Mouse (Mus musculus) right cerebral cortex, postnatal 4 days (tissue): ENCODE measurements at regions not wholly inside any gene's neighbourhood (a gene's known extent, or its start where the extent isn't known, plus 50 kb on each side); places are given as distances from the start of the nearest gene placed in this dataset.

Source experiments
- DNase-seq: peaks from one replicate; pipeline ENCODE4 v3.0.0-alpha.2; 2022

GRCm38 (mm10) chr7:129922291-129922690 is 330.6 kb downstream of the Wdr11 start:
- no peak for DNase-seq

- DNase-seq, result no peak
These were observed 345.1 kb downstream of the Wdr11 start for GRCm38 (mm10) chr7:129936731-129937130.

DNA sequence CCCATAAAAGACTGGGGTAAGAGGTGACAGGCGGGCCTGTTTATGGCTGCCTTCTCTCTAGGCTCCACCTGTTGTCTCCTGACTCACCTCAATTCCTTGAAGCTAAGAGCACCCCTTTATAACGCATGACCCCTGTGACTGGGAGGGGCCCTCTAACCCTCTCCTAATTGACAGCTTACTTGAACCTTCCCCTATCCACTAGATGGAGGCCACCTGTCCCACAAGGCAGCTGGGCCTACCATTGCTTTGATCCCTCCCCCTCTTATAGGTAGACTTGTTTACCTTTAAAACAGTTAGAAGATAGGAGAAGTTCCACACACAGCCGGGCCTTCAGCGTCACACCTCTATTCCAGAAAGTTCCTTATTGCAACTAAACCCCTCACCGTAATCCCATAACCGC is 346.1 kb downstream of the Wdr11 start:
- DNase-seq, result no peak

DNA sequence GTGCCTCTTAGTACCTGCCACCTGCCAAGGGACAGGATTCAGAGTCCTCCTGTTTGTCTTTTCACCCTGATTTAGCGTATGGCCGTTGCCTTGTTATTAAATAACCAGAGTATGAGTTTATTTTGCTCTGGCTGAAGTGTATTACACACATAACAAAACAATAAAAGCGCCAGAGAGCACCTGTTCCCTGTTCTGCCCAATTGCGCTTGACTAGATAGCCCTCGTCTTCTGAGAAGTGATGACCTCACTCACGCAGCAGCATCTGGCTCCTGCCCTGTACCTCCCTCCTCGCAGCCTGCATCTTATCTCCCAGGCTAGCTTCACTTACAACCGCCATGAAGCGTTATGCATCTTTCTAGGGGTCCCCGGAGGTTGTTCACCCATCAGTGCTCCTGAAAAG is 346.5 kb downstream of the Wdr11 start:
- DNase-seq, result no peak

DNA sequence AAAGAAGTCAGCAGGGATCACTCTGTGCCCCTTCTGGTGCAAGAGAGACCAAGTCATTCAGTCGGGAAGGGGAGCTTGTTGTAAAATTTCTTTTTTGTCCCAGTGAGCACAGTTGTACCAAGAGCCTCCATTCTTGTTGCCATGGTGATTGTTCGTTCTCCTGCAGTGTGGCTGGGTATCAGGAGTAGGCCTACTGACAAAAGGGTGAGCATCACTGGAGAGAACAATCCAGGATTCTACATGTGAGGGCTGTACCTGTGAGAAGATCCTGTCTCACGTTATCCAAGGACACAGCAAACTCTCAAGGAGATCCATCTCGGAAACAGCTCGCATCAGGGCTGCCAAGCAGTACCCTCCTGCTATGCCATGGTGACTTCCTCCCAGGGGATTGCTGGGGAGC is 347.6 kb downstream of the Wdr11 start:
- DNase-seq, result no peak

DNA sequence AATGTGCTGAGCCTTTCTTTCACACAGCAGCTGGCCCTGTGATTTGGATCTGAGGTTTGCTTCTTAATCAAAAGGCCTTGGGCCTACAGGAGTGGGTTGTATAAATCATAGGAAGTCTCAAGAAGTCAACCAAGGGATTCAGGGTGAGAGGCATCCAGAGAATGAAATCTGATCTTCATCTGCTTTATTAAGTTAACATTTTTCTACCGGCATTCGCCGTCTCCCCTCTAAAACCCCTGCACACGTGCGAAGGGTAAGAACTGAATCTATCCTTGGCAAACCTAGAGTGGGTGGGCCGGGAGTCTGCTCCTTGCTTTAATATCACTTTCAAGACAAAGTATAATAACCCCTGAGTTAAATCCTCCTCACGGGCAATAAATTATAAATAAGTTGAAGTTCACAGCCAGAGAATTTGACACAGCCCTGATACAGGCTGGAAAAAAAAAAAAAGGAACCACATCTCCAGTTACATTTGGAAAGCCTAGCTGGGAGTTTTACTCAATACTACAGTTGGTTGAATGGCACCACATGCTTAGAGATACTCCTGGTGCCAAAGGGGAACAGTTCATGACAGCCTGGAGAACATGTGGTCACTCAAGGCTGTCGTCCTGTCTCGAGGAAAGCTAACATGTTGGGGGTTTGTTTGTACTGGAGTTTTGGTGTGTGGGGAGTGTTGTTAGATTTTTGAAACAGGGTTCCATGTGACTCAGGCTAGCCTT is 349.8 kb downstream of the Wdr11 start:
- DNase-seq, result no peak

- no peak for DNase-seq
These were observed 357.0 kb downstream of the Wdr11 start for GRCm38 (mm10) chr7:129948613-129949110.

- DNase-seq, result no peak
These were observed 358.8 kb downstream of the Wdr11 start for GRCm38 (mm10) chr7:129950456-129950855.

GRCm38 (mm10) chr7:129958379-129958778 is 366.7 kb downstream of the Wdr11 start:
- no peak for DNase-seq

GRCm38 (mm10) chr7:129962575-129962974 is 370.9 kb downstream of the Wdr11 start:
- DNase-seq, result no peak

DNA sequence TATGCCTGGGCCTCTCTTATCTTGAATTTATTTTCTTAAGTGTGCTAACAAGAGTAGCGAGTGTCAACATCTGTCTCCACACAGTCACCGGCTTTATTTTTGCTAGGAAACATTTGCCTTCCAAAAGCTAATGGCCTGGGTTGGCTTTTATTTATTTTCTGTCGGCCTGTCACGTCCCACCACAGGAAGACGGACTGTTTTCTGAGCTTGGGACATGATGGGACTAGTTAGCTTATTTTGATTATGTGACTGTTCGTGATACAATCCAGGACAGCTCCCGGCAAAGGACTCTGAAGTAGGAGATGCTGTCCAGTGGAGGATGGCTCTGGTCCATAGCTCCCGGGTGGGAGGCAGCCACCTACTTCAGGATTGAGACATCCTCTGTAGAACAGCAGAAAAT is 372.5 kb downstream of the Wdr11 start:
- DNase-seq, result no peak

DNA sequence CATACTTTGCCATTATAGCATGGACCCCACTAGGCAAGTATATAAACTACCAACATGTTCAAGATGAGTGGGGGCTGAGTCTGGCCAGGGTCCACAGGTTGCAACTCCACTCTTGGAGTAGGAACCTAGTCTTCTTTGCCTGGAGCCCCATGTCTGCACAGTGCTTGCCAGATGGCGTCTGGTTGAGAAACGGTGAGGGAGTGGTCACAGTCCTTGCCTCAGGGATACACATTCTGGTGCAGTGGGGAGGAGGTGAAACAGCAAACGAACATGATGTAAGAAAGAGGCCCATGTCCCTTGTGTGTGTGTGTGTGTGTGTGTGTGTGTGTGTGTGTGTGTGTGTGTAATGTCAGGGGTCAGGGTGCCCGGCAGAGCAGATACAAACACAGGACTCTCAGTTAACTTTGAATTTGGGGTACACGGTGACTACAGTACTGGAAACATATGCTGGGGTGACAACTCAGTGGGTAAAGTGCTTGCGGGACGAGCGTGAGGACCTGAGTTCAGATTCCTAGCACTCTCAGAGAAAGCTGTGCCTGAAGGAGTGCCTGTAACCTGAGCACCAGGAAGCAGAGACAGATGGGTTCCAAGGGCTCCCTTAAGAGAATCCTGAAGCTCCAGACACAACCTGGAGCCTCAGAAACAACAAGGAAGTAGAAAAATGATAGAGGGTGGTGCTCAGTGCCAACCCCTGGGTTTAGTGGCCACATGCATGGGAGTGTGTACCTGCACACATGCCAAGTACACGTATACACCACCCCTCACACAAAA is 373.8 kb downstream of the Wdr11 start:
- DNase-seq, result no peak

GRCm38 (mm10) chr7:129966771-129967170 is 375.1 kb downstream of the Wdr11 start:
- no peak for DNase-seq

DNA sequence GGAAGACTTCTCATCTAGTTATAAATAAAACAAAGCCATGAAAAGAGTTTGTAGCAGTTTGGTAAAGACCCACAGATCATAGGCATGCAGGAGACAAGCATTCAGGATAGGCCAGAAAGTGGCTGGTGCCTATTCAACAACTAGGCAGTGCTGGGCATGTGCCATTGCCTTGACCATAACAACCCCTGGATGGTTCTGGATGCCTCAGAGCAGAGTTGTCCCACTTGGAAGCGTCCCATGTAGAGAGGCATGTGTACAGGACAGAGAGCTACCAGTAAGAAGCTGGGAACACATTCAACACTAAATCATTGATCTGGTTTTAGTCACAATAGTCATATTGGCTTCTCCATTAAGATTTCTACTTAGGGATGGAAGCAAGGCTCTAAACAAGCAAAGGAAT is 378.5 kb downstream of the Wdr11 start:
- no peak for DNase-seq

DNA sequence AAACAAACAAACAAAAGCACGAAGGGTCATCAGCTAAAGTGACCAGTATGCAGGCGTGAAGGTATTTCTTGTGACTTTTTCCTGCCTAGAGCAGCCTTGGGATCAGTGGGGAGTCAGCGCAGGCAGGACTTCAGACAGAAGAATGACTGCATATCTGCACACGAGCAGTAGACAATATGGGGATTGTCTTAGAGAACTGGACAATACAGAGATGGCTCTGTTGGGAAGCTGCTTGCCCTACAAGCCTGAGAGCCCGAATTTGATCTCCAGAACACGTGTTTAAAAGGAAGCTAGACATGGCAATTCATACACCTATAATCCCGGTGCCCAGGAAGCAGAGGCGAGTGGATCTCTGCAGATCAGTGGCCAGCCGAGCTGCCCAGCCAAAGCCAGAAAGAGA is 382.5 kb downstream of the Wdr11 start:
- DNase-seq, result no peak

- DNase-seq, result no peak
These were observed 383.2 kb downstream of the Wdr11 start for GRCm38 (mm10) chr7:129974837-129975236.

GRCm38 (mm10) chr7:129975781-129976514 is 384.3 kb downstream of the Wdr11 start:
- DNase-seq, result no peak

DNA sequence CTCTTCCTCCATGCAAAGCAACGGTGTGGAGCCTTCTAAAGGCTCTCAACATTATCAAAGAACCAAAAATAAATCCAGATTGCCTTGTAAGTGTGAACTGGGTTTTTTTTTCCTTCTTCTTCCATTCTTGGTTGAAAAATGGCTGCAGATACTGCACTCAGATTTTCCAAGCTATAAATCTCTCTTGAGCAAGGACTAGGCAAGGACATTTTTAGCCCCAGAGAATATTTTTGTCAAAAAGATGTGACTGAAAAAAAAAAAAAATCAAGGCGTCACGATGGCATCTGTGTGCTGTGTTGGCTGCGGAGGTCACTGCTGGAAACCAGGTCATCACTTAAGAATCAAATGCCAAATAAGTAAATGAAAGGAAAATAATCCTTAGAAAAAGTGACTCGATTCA is 386.9 kb downstream of the Wdr11 start:
- no peak for DNase-seq

- DNase-seq, result no peak
These were observed 387.7 kb downstream of the Wdr11 start for GRCm38 (mm10) chr7:129979337-129979736.

DNA sequence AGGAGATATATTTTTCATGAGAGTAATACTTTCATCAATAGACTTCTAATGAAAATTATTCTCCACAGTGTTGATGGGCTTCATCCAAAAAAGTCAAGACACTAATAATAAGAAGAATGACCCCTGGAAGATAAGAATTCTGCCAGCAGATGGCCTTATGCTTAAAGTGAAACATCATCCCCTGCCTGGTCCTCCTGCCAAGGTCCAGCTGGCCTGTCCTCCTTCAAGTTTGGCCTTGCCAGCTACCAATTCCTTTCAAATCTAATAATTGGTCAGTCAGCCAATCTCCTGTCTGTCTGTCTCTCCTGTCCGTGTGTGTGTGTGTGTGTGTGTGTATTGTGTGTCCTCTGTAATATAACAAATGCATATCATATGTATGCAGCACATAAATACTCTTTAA is 388.8 kb downstream of the Wdr11 start:
- DNase-seq, result no peak

- DNase-seq, result no peak
These were observed 390.7 kb downstream of the Wdr11 start for GRCm38 (mm10) chr7:129982411-129982810.

DNA sequence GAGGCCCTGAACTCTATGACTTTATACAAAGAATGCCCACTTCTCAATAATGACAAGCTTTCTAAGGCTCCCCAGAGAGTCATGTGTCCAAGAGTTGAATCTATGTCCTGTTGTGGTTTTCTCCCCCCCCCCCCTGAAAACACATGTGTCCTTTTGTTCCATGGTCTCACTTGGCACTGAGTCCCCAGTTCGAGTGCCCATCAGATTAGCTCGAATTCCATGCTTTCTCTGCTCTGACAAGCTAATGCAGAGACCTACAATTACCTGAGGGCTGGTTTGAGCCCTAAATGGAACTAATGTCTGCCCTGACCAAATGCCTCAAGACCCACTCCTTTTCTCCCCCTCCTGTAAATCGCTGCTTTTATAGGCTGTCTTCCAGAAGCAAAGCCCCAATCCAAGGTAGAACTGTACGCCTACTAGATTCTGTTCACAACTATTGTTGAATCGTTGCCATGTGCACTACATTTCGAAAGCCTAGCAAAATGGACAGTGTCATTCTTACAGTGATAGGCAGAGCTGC is 392.0 kb downstream of the Wdr11 start:
- DNase-seq, result no peak

DNA sequence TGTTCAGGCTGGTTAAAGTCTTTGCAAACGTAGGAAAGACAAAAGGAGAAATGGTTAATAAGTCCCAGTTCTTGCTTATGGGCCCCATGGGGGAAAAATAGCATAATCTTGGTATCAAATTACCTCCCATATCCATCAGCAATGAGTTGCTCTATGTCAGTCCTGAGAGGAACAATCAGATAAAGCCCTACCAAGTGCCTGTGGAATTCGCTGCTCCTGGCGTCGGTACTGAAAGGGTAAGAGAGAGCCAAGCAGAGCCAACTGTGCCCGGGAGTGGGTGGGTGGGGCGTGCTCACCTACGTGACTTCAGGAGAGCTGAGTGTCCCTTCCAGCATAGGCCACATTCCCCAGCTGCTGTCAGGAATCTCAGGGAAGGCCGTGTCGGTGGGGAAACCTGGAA is 392.7 kb downstream of the Wdr11 start:
- no peak for DNase-seq
